Mouse (Mus musculus) hindlimb bud, embryonic 11.5 days (tissue): ENCODE data around the gene Slc16a4.

Experiments
- DNase-seq: peaks from one replicate; pipeline ENCODE4 v3.0.0-alpha.2; 2012; ENCODE audit warnings: low read depth, low spot score; ENCODE audit errors: extremely low spot score

Slc16a4 gene

DNA sequence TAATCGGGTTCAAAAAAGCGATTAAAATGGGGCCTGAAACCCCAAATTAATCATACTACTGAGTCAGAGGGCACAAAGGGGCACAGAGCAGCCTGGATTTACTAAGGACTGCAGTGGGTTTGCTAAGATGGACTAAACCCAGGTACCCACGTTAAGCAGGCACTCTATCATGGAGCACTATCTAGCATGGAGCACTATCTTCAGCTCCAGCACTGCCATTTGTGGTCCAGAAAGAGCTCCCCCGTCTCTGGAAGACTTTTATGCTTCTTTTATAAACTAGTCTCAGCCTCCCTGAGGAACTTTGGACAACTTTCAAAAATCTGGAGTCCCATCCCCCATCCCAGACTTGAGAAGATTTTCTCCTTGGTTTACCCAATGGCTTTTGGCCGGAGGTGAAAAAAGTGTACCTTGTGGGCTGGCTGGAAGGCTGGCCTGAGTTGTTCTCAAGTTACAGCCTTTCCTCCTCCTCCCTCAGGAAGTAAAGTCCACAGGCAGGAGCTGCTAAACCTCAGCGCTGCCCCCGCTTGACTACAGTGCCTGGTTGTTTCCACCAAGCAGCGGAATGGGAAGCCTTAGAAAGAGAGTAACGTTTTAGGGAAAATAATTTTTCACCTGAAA is at the start of gene Slc16a4:
TSS of gene Slc16a4 (plus strand) at position 467 of the 618 bp plus-strand sequence.
- DNase-seq, result peak; percentile 49

DNA sequence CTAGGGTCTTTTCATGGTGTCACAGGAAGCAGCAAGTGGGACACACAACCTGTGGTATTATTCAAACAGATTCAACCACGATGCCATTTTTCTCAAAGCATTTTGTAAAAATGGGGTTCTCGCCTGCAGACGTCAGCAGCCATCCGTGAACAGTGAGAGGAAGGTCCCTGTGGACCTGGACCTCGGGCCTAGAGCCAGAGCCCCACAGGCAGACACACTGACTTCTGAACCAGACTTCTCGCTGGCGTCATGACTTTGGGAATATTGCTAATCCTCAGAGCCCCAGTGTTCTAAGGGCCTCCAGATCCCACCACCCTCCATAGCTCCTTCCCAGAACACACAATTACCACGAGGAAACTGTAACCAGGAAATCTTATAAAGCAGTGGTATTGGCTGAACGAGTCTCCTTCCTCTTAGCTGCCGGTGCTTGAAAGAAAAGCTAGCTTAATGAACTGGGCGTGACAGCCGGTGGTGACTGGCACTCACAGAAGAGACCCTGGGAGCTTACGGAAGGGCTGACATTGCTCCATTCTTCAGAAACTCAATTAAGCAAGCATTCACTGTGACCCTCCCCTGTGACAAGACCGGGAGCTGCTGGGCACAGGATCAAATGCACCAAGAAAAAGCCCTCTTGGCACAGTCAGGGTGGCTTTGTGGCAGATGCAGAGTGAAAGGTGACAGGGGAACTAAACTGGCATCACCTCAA is 49.5 kb upstream of the Slc16a4 start:
- DNase-seq, result no peak

DNA sequence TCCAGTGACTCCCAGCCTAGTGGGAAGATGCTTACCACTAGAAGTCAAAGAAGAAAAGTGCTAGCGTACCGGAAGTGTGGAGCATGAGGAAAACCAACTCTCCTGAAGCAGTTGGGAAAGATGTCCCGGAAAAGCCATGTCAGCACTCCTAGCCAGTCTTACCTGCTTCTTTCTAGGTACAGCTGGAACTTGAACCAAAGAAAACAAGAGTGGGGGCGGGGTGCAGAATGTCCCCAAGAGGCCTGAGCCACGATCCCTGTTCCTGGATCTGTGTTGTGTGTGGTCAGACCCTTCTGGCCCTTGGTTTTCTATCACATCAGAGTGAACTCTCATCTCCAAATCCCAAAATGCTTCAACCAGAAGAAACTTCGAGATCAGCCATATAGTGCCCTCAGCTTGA is 44.2 kb upstream of the Slc16a4 start:
- DNase-seq, result no peak

DNA sequence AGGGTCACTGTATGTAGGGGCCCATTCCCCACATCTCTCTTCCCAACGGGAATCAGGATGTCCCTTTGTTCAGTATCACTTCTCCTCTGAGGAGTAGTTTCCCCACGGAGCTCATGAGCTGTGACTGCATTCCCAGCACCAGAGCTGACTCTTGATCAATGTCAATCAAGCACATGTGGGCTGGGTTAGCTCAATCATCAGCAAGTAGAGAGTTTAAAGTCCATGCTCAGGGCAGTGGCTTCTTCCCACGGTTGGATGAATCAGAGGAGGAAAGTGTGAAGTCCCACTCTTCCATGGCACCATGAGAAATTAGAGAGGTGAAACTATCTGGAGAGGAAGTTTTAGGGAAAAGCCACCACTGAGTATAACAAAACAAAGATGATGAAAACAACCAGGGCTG is 42.0 kb upstream of the Slc16a4 start:
- DNase-seq, result no peak

- no peak for DNase-seq
These were observed 40.7 kb upstream of the Slc16a4 start for GRCm38 (mm10) chr3:107250320-107250719.

- DNase-seq, result no peak
These were observed 39.0 kb upstream of the Slc16a4 start for GRCm38 (mm10) chr3:107252035-107252434.

- no peak for DNase-seq
These were observed 37.1 kb upstream of the Slc16a4 start for GRCm38 (mm10) chr3:107253925-107254324.

DNA sequence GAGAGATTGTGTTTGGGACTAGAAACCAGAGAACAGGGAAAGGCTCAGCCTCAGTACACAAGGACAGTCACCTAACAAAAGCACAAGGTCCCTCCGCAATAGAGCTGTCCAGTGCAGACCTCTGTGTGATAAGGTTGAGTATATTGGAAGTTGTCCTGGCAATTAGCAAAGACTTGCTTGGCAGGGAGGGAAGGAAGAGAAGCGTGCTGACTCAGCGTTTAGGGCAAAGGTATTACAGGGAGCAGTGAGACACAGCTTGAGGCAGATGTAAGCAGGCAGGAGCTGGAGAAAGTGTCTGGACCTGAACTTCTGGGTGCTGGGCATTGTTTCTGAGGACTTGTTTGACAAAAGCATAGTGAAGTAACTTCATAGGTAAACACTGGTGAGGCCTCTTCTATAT is 35.0 kb upstream of the Slc16a4 start:
- no peak for DNase-seq

GRCm38 (mm10) chr3:107256724-107257123 is 34.3 kb upstream of the Slc16a4 start:
- DNase-seq, result no peak

GRCm38 (mm10) chr3:107257924-107258323 is 33.1 kb upstream of the Slc16a4 start:
- DNase-seq, result no peak

DNA sequence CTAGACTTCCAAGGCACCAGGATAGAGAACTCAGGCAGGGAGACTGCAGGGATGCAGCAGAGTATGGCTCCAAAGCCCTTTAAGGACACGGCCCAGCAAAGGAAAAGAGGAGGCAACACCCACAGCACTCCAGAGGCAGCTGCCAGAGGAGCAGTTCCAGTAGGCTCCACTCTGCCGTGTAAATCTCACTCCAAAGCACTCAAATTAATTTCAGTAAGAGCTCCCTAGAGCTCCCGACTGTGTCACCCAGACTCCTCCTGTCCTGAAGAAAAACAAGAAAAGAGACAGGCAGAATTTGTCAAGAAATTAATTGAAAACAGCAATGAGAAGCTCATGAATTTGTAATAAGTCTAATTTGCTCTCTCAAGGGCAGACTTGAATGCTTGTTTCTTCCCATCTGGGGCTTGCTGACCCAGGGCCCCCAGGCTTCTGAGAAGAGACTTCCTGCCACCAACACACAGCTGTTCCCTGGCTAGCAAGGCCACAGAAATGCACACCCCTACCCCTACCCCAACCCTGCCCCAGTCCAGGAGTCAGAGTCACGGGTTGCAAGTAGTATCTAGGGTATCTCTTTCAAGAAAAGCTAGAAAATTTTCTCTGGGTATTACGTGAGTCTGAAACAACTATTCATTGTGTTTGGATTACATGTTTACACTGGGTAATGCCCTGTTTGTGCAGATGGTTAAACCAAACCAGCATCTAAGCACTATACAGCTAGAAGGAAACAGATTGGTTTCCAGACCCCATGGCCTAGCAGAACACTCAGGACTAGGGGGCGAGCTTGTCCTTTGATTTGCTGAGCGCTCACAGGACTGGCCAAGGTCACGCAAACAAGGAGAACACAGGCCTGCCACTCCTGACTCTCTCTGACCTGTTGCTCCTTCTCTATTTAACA is 29.8 kb upstream of the Slc16a4 start:
- DNase-seq, result no peak

DNA sequence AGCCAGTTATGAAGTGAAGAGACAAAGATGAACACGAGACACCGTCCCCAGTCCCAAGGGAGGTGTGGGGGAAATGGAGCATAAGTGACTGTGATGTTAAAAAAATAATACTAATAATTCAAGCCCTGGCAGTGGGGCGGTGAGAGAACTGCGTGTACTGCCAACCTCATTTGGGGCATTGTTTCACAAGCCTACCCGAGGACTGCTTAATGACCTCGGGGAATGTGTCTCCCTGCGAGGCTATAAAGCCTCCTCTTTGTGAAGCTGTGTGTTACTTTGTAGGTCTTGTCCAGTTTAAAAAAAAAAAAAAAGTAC is 29.2 kb upstream of the Slc16a4 start:
- no peak for DNase-seq

GRCm38 (mm10) chr3:107266814-107267345 is 24.1 kb upstream of the Slc16a4 start:
- DNase-seq, result no peak

DNA sequence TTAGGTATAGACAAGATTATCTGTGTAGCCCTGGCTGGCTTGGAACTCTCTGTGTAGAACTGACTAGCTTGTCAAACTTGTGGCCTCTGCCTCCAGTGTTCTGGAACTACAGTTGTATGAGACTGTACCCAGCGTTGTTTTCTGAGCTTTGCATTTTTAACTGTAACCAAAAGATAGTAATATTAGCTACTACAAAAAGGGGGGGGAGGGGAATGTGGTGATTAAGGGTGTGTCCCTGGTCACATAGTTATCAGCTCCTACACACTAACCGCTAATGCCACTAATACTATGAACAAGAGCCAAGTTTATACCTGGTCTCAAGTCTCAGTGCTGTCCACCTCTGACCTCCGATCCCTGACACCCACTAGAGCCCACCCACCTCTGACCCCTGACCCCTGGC is 18.6 kb upstream of the Slc16a4 start:
- no peak for DNase-seq

DNA sequence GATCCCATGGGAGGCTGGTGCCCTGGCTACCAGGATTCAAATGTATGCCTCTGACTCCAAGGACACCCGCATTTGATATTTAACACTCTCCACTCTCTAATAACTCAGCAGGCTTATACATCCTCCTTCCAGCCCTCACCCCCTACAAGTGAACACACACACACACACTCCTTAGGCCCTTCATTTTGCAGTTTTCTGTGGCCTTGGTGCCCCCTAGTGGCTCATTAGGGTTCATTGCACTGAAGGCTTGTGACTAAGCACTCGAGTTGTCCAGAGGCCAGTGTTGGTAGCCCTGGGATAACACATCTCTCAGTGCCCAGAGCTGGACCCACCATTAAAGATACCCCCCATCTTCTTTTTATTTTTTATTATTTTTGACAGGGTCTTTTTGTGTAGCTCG is 17.2 kb upstream of the Slc16a4 start:
- no peak for DNase-seq

DNA sequence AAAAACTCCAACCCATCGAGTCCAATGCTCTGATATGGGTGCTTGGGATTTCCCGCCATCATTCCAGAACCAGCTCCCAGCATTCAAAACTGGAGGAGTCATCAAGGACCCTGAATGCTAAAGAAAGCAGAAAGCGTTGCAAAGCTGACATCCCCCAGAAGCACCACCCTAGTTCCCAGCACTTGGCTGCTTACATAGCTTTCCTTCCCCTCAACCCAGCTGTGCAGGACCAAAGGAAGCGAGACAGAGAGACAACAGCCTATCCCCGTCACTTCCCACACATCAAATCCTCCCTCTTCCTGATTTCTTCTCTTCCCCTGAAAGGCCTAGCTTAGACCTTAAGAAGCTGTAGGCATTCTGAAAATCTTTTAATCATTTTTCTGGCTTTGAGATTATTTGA is 15.7 kb upstream of the Slc16a4 start:
- no peak for DNase-seq

DNA sequence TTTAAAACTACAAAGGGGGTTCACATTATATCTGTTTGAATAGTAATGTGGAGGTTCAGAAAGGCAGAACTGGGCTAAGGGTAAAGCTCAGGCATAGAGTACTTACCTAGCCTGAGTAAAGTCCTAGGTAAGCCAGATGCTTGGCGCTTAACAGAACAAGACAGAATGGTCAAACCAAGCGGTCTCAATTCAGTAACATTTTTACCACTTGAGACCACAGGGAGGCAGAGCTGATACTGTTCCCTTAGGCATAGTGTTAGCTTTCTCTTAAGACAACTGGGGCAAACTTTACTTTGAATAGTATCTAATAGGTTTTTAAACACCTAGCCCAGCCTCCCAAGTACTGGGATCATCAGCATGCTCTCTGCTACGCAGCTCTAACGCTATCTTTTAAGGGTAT is 15.0 kb upstream of the Slc16a4 start:
- DNase-seq, result no peak

DNA sequence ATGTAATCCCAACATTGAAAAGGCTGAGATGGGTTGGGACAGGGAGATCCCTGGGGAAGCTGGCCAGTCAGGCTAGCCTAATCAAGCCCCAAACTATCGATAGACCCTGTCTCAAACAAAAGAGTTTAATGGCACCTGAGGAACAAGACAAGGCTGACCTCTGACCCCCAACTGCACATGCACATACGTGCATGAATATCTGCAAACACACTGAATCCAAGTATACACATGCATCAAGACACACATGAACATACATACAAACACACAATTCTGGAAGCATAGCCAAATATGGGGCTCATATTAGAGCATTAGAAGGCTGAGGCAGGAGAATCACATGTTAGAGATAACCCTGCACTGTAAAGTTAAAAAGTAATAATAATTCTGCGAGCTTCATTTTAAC is 14.4 kb upstream of the Slc16a4 start:
- DNase-seq, result no peak

DNA sequence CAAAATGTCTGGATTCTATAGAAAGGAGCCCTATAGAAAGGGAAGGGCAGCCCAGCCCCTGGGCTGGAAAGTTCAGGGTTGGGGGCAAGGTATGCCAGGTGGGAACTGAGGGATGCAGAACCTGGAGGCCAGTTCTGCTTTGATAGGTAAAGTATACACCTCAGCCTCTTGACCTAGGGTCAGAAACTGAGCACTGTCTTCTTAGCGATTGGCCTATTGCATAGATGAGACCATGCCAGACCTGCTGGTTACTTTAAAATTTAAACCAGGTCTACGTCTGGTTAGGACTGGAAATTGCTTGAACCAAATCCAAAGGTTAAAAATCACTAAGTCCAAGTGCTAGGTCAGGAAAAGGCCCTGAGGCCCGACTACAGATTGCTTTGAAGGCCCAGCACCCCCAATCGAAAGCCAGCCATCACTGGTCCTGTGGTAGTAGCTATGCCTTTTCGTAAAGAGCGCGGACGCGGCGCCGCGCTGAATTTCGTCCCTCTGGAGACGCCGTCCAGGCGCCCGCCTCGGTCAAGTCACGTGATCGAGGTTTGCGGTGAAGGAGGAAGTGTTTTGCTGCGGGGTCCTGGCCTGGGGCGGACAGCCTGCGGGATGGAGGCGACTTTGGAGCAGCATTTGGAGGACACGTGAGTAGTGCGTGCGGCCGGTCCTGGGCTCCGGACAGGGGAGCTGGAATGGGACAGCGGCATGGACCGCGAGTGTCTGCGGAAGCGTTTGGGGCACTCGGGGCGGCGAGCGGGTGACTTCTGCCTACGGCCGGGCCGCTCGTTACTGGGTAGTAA is 12.4 kb upstream of the Slc16a4 start, which contains the start of gene Lamtor5:
TSS of gene Lamtor5 (plus strand) at position 380 of the 791 bp plus-strand sequence.
- DNase-seq, result peak; percentile 67

DNA sequence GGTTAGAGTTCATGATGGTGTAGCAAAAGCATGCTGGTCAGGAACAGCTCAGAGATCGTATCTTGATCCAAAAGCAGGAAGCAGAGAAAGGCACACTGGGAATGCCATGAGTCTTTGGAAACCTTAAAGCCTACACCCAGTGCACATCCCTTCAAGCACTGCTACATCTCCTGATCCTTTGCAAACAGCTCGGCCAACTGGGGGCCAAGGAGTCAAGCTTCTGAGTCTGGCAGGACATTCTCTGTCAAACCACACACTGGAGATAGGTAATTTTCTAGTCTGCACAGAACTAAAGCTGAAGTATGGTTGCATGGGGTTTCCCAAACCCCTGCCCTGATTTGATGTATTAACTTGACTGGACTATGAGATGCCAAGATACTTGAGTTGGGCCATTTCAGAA is 4.9 kb upstream of the Slc16a4 start:
- no peak for DNase-seq

- no peak for DNase-seq
These were observed 3.7 kb upstream of the Slc16a4 start for GRCm38 (mm10) chr3:107287346-107287745.
